Mouse (Mus musculus): ENCODE measurements at regions not wholly inside any gene's neighbourhood (a gene's known extent, or its start where the extent isn't known, plus 50 kb on each side); places are given as distances from the start of the nearest gene placed in this dataset.

DNA sequence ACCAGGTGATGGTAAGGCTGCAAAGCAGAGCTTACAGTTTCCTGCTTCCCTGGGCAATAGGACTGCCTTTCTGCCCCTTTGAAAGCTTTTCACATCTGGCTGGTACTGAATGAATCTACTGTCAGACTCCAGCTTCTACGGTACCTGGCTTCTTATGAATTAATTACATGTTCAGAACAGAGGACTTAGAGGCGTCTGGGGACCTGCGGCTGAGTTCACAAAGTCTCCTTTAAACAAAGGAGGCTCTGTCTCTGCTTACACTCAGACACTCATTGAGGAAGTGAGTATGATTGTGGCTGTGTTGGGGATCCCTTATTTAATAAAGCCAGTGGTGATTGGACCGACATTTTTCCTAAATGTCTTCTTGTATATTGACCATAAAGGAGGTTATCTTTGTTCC lies 331.6 kb upstream of the Xrcc4 start:
- no peak for DNase-seq (ENCODE audit: low read depth in 3 of 3, low spot score in 3 of 3)
- no peak for ATAC-seq (ENCODE audit: insufficient read depth)
- H3K4me3 ChIP-seq (ENCODE audit: insufficient read depth in 1 of 2, low read depth in 2 of 2, low read length in 2 of 2), result no peak overlapping the region
- no peak overlapping the region for H3K4me2 ChIP-seq (ENCODE audit: low read depth)
- 68% methylated on average over 4 of the region's 4 CpGs for WGBS (ENCODE audit: insufficient replicate concordance)
- H3K9ac ChIP-seq (replicated peaks), result no peak overlapping the region
- no peaks in the 10 kb centered on the region for H3K27me3 ChIP-seq (ENCODE audit: control insufficient read depth, insufficient read depth, low read length)
- H3K27ac ChIP-seq, result no peak overlapping the region
- no peaks in the 10 kb centered on the region for H3K9me3 ChIP-seq (ENCODE audit: control insufficient read depth, low read length)
- no peaks in the 10 kb centered on the region for H3K4me1 ChIP-seq (replicated peaks; ENCODE audit: control insufficient read depth in 2 of 2, insufficient read depth in 2 of 2, low read length in 1 of 2)
- H3K36me3 ChIP-seq (replicated peaks; ENCODE audit: control insufficient read depth, insufficient read depth, low read depth), result no peaks in the 10 kb centered on the region
- no peak for TF ChIP-seq EP300 (IDR thresholded peaks at IDR 0.05; ENCODE audit: low read depth)
- no peak for TF ChIP-seq CTCF (IDR thresholded peaks at IDR 0.05; ENCODE audit: low read depth)

DNA sequence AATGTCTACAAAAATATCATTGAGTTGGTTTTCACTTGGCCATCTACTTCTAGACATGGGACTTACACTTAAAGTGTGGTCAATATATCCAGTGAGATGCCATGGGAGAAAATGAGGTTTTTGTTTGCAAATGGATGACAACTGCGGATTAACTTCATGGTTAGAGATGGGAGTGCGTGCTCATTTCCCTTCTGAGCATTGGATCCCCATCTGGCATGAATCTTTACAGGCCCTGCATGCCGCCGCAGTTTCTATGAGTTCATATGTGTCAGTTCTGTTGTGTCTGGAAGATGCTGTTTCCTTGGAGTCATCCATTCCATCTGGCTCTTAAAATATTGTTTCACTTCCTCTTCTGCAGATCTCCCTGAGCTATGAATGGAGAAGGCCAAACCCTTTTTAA lies 315.0 kb upstream of the Xrcc4 start:
- no peaks in the 10 kb centered on the region for H3K4me1 ChIP-seq (replicated peaks; ENCODE audit: control insufficient read depth in 2 of 2, insufficient read depth in 2 of 2, low read length in 1 of 2)
- no peaks in the 10 kb centered on the region for H3K36me3 ChIP-seq (replicated peaks; ENCODE audit: control insufficient read depth, insufficient read depth, low read depth)
- H3K9ac ChIP-seq (replicated peaks), result no peak overlapping the region
- H3K27ac ChIP-seq, result no peak overlapping the region
- ATAC-seq (ENCODE audit: insufficient read depth) (no peak), DNase-seq (ENCODE audit: low read depth in 3 of 3, low spot score in 3 of 3) (no peak)
- WGBS (ENCODE audit: insufficient replicate concordance), result 69% methylated on average over 4 of the region's 4 CpGs
- no peaks in the 10 kb centered on the region for H3K9me3 ChIP-seq (ENCODE audit: control insufficient read depth, low read length)
- H3K4me3 ChIP-seq (ENCODE audit: insufficient read depth in 1 of 2, low read depth in 2 of 2, low read length in 2 of 2), result no peak overlapping the region
- H3K27me3 ChIP-seq (ENCODE audit: control insufficient read depth, insufficient read depth, low read length), result no peaks in the 10 kb centered on the region
- no peak for TF ChIP-seq EP300 (IDR thresholded peaks at IDR 0.05; ENCODE audit: low read depth)
- TF ChIP-seq CTCF (IDR thresholded peaks at IDR 0.05; ENCODE audit: low read depth), result no peak
- no peak overlapping the region for H3K4me2 ChIP-seq (ENCODE audit: low read depth)

DNA sequence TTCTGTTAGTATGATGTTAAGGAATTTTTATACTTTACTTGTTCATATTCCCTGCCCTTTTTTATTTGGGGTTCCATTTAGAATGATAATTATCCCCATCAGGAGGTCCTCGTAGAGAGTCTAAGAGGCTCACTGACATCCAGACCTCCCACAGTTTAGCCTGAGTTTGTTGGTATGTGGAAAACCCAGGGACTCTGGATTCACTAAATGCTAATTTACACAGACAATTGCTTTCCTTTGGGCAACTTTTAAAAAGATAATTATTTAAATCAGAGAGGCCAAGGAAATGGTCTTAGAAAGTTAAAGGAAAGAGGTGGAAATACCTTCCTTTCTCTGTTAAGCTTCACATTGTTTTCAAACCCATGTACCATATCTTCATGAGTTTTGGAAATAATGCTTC lies 312.7 kb upstream of the Xrcc4 start:
- Histone ChIP-seq H3K27ac (no peak overlapping the region), H3K4me1 (replicated peaks; ENCODE audit: control insufficient read depth in 2 of 2, insufficient read depth in 2 of 2, low read length in 1 of 2) (no peaks in the 10 kb centered on the region), H3K9ac (replicated peaks) (no peak overlapping the region), H3K4me3 (ENCODE audit: insufficient read depth in 1 of 2, low read depth in 2 of 2, low read length in 2 of 2) (no peak overlapping the region), H3K9me3 (ENCODE audit: control insufficient read depth, low read length) (no peaks in the 10 kb centered on the region), H3K36me3 (replicated peaks; ENCODE audit: control insufficient read depth, insufficient read depth, low read depth) (no peaks in the 10 kb centered on the region), H3K4me2 (ENCODE audit: low read depth) (no peak overlapping the region), H3K27me3 (ENCODE audit: control insufficient read depth, insufficient read depth, low read length) (no peaks in the 10 kb centered on the region)
- 49% methylated on average over 1 of the region's 1 CpGs for WGBS (ENCODE audit: insufficient replicate concordance)
- ATAC-seq (ENCODE audit: insufficient read depth) (no peak), DNase-seq (ENCODE audit: low read depth in 3 of 3, low spot score in 3 of 3) (no peak)
- TF ChIP-seq EP300 (IDR thresholded peaks at IDR 0.05; ENCODE audit: low read depth), result no peak
- TF ChIP-seq CTCF (IDR thresholded peaks at IDR 0.05; ENCODE audit: low read depth), result no peak

DNA sequence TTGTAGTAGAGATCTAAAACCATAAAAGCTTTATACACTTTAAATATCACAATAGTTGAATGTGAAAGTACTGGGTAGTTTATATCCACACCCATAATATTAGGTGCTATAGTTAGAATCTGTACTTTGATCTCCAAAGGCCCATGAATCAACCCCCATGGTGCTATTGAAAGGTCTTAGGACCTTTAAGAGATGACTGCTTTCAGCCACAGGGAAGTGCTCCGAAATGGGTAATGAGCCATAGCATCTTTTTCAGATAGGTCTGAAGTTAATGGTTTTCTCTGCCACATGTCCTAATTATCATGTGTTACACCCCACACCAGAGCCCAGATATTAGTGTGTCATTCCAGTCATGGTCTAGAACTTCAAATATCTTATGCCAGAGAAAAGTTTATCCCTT lies 312.1 kb upstream of the Xrcc4 start:
- 67% methylated on average over 1 of the region's 1 CpGs for WGBS (ENCODE audit: insufficient replicate concordance)
- Histone ChIP-seq H3K36me3 (replicated peaks; ENCODE audit: control insufficient read depth, insufficient read depth, low read depth) (no peaks in the 10 kb centered on the region), H3K9me3 (ENCODE audit: control insufficient read depth, low read length) (no peaks in the 10 kb centered on the region), H3K4me2 (ENCODE audit: low read depth) (no peak overlapping the region), H3K4me3 (ENCODE audit: insufficient read depth in 1 of 2, low read depth in 2 of 2, low read length in 2 of 2) (no peak overlapping the region), H3K9ac (replicated peaks) (no peak overlapping the region), H3K27me3 (ENCODE audit: control insufficient read depth, insufficient read depth, low read length) (no peaks in the 10 kb centered on the region), H3K27ac (no peak overlapping the region), H3K4me1 (replicated peaks; ENCODE audit: control insufficient read depth in 2 of 2, insufficient read depth in 2 of 2, low read length in 1 of 2) (no peaks in the 10 kb centered on the region)
- no peak for TF ChIP-seq CTCF (IDR thresholded peaks at IDR 0.05; ENCODE audit: low read depth)
- TF ChIP-seq EP300 (IDR thresholded peaks at IDR 0.05; ENCODE audit: low read depth), result no peak
- ATAC-seq (ENCODE audit: insufficient read depth) (no peak), DNase-seq (ENCODE audit: low read depth in 3 of 3, low spot score in 3 of 3) (no peak)

DNA sequence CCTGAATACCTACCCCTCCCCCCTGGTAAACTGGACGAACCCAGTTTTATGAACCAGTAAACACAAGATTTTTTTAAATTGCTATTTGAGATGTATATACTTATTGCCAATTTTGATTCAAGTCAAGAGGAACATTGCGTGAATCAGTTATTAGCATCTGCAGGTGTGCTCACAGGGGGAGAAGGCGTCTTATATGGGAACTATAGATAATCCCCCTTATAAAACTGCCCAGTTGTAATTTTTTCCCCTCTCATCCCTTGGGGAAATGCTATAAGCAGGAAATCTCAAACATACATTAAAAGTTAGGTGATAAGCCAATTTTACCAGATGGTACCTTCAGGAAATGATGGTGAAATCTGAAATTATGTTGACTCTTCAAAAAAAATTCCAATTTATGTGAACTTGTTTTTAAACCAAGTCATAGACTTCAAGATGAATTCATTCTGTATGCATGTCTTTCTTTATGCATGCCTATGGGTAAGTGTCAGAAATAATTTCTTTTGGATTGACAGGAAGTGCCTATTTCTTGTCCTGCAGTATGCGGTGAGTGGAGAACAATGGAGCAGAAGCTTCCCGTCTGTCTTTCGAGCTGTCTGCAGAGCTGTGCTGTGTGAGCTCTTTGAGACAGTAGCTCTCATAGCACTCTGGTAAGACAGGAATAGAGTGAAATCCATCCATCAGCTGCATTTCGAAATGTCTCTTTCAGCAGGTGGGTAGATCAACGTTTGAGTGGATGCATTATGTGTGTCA lies 306.0 kb upstream of the Xrcc4 start:
- Histone ChIP-seq H3K27ac (no peak overlapping the region), H3K4me3 (ENCODE audit: insufficient read depth in 1 of 2, low read depth in 2 of 2, low read length in 2 of 2) (no peak overlapping the region), H3K36me3 (replicated peaks; ENCODE audit: control insufficient read depth, insufficient read depth, low read depth) (no peaks in the 10 kb centered on the region), H3K9me3 (ENCODE audit: control insufficient read depth, low read length) (no peaks in the 10 kb centered on the region), H3K4me1 (replicated peaks; ENCODE audit: control insufficient read depth in 2 of 2, insufficient read depth in 2 of 2, low read length in 1 of 2) (no peaks in the 10 kb centered on the region), H3K27me3 (ENCODE audit: control insufficient read depth, insufficient read depth, low read length) (no peaks in the 10 kb centered on the region), H3K9ac (replicated peaks) (no peak overlapping the region), H3K4me2 (ENCODE audit: low read depth) (no peak overlapping the region)
- DNase-seq (ENCODE audit: low read depth in 3 of 3, low spot score in 3 of 3) (no peak), ATAC-seq (ENCODE audit: insufficient read depth) (no peak)
- WGBS (ENCODE audit: insufficient replicate concordance), result 55% methylated on average over 8 of the region's 8 CpGs
- TF ChIP-seq CTCF (IDR thresholded peaks at IDR 0.05; ENCODE audit: low read depth), result no peak

All from liver, embryonic 14.5 days (tissue).